9 mouse cellular contexts compared by ENCODE assay signal in the genomic region with DNA sequence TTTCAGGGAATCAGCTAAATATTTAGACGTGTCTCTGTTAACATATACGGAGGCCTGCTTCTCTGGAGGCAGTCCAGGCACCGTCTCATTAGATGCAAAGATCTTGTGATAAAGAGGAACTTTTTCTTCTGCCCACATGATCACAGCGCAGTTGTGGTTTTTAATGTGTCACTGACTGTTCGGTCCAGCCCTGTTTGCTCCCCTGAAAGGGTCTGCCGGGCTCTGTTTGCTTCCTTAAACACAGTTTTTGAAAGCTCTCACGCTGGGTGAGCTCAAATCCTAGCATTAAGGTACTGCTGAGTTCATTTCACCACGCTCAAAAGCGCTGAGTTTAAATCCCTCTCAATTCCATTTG. TPM values are rescaled to one million over a fixed set of nuclear protein-coding genes. Genes with fewer than 3 reads are reported as not detected.
DNase-seq lines count a peak whose midpoint lies in the region; ATAC-seq and TF ChIP-seq lines count a peak whose summit lies in the region.
"Had no signal": no experiment of that assay in that cellular context is flagged by ENCODE, and none has a peak within 500 bp of the region (broad histone marks: within the 10 kb centered on the region; RNA-seq: fewer than 3 reads in every experiment).

No protein-coding gene starts in this region.

- no peak for DNase-seq in layer of hippocampus, adult 2 months (ENCODE audit: low spot score in 2 of 2)
- no peak for DNase-seq in layer of hippocampus, adult 9-11 months
- peak; percentile 36 for DNase-seq in neural tube, embryonic 10.5 days (ENCODE audit: extremely low spot score, low spot score)
- no peak for DNase-seq in left cerebral cortex, adult 11 months (ENCODE audit: low spot score)
- DNase-seq in adrenal gland, adult (ENCODE audit: inconsistent age in 2 of 2, low spot score in 1 of 2): no peak
- DNase-seq in gastrocnemius, postnatal 4 days (ENCODE audit: low spot score in 2 of 2): no peak

- H3K4me2 ChIP-seq in limb, embryonic 15.5 days: peak overlapping the region; percentile 35; the same call in 1 of the 2 replicates

- H3K4me1 ChIP-seq in embryonic fibroblast, embryonic 13.5 days (ENCODE audit: control insufficient read depth, insufficient read depth, low read length): peaks cover 6% of the 10 kb centered on the region
- peaks cover 6% of the 10 kb centered on the region for H3K4me1 ChIP-seq in limb, embryonic 15.5 days

- H3K9ac ChIP-seq in limb, embryonic 15.5 days: no peak overlapping the region

- no peak for TF ChIP-seq CTCF in layer of hippocampus, adult 2 months (conservative IDR thresholded peaks at IDR 0.05)
- TF ChIP-seq CTCF in embryonic fibroblast, embryonic 13.5 days (IDR thresholded peaks at IDR 0.05; ENCODE audit: borderline replicate concordance, insufficient read depth, low read length): no peak

- H3K4me3 ChIP-seq in layer of hippocampus, adult 2 months: no peak overlapping the region
- H3K4me3 ChIP-seq in embryonic fibroblast, embryonic 13.5 days (ENCODE audit: insufficient read depth, low read length): no peak overlapping the region
- H3K4me3 ChIP-seq in limb, embryonic 15.5 days: no peak overlapping the region

- 22% methylated on average over 9 of the region's 9 CpGs for WGBS in limb, embryonic 15.5 days

- H3K9me3 ChIP-seq in limb, embryonic 15.5 days: no peaks in the 10 kb centered on the region

- TF ChIP-seq POLR2A in embryonic fibroblast, embryonic 13.5 days (IDR thresholded peaks at IDR 0.05; ENCODE audit: low read depth, low read length): no peak

- no peak for ATAC-seq in limb, embryonic 15.5 days (ENCODE audit: insufficient number of reproducible peaks, low FRiP score, low TSS enrichment, low read depth)

- no peaks in the 10 kb centered on the region for H3K36me3 ChIP-seq in limb, embryonic 15.5 days

- H3K27me3 ChIP-seq in limb, embryonic 15.5 days: no peaks in the 10 kb centered on the region

- 0 out of 2 replicates have a peak overlapping the region, but pooled peaks have one; percentile 21 for H3K27ac ChIP-seq in layer of hippocampus, adult 2 months
- H3K27ac ChIP-seq in embryonic fibroblast, embryonic 13.5 days (ENCODE audit: insufficient read depth, low read length): peak overlapping the region; percentile 38; the same call in 1 of the 2 replicates
- no peak overlapping the region for H3K27ac ChIP-seq in limb, embryonic 15.5 days
- H3K27ac ChIP-seq: kidney, postnatal 0 days had no signal

RNA-seq across cellular contexts. Expression of a gene that starts 59.3 kb away (rescaled TPM):
- not detected for total RNA-seq in layer of hippocampus, adult 2 months (2021)
- polyA plus RNA-seq in embryonic fibroblast, embryonic 13.5 days (2011; ENCODE audit: insufficient read length, low read depth, missing spikeins): 0.74 and 0.94 TPM in 2 replicates
- polyA plus RNA-seq in limb, embryonic 15.5 days (2015; fragmentation: Nextera tagmentation; extraction: Ambion mirVana): 0.44 and 0.63 TPM in 2 replicates
- total RNA-seq in gastrocnemius, postnatal 4 days (2021): 1 to 10 TPM in 1 of 2 experiments, under 1 TPM in 1; 0.96 to 1.3 TPM
